Comparison of ENCODE assay signal across 20 mouse cellular contexts in genomic region chr11:118604206-118604605, GRCm38 (mm10).
DNase-seq lines count a peak whose midpoint lies in the region; ATAC-seq lines count a peak whose summit lies in the region.
"Had no signal": no experiment of that assay in that cellular context is flagged by ENCODE, and none has a peak within 500 bp of the region (broad histone marks: within the 10 kb centered on the region; RNA-seq: fewer than 3 reads in every experiment).

No protein-coding gene starts in this region.

- WGBS in hindbrain, embryonic 15.5 days: 39% methylated on average over 6 of the region's 6 CpGs
- WGBS in hindbrain, embryonic 13.5 days: 52% methylated on average over 6 of the region's 6 CpGs
- WGBS in neural tube, embryonic 11.5 days: 76% methylated on average over 6 of the region's 6 CpGs
- WGBS in neural tube, embryonic 15.5 days: 33% methylated on average over 6 of the region's 6 CpGs

- peak; percentile 32 for ATAC-seq in hindbrain, embryonic 15.5 days (ENCODE audit: low FRiP score, low read depth)
- ATAC-seq in hindbrain, embryonic 13.5 days (ENCODE audit: low FRiP score): no peak
- ATAC-seq in neural tube, embryonic 11.5 days (ENCODE audit: insufficient read depth, low FRiP score, low TSS enrichment): no peak
- no peak for ATAC-seq in neural tube, embryonic 15.5 days (ENCODE audit: low FRiP score)
- ATAC-seq: forebrain, embryonic 14.5 days; intestine, postnatal 0 days; lung, postnatal 0 days had no signal

- H3K4me3 ChIP-seq in hindbrain, embryonic 15.5 days: no peak overlapping the region
- H3K4me3 ChIP-seq in hindbrain, embryonic 13.5 days: no peak overlapping the region
- H3K4me3 ChIP-seq in neural tube, embryonic 11.5 days (ENCODE audit: low read depth, low read length): no peak overlapping the region
- no peak overlapping the region for H3K4me3 ChIP-seq in neural tube, embryonic 15.5 days (replicated peaks)
- H3K4me3 ChIP-seq: embryonic facial prominence, embryonic 13.5 days; heart, embryonic 15.5 days; limb, embryonic 15.5 days; liver, embryonic 15.5 days had no signal

- DNase-seq in neural tube, embryonic 11.5 days (ENCODE audit: low spot score): no peak
- DNase-seq in neural tube, embryonic 10.5 days (ENCODE audit: extremely low spot score, low spot score): no peak
- DNase-seq in cerebellum, adult 9-11 months: peak; percentile 68
- DNase-seq in heart, postnatal 14 days: no peak
- no peak for DNase-seq in lung, postnatal 10 days
- DNase-seq: adrenal gland, postnatal 14 days; gastrocnemius, postnatal 36 days had no signal

- no peaks in the 10 kb centered on the region for H3K27me3 ChIP-seq in hindbrain, embryonic 15.5 days
- H3K27me3 ChIP-seq in hindbrain, embryonic 13.5 days: no peaks in the 10 kb centered on the region
- no peaks in the 10 kb centered on the region for H3K27me3 ChIP-seq in neural tube, embryonic 11.5 days (ENCODE audit: control insufficient read depth, insufficient read depth, low read length)
- H3K27me3 ChIP-seq in neural tube, embryonic 15.5 days (replicated peaks): no peaks in the 10 kb centered on the region

- H3K4me1 ChIP-seq in hindbrain, embryonic 15.5 days (replicated peaks): peaks cover 47% of the 10 kb centered on the region
- peaks cover 50% of the 10 kb centered on the region for H3K4me1 ChIP-seq in hindbrain, embryonic 13.5 days (replicated peaks)
- peaks cover 2% of the 10 kb centered on the region; the same call in 1 of the 2 replicates for H3K4me1 ChIP-seq in neural tube, embryonic 11.5 days (ENCODE audit: control insufficient read depth, insufficient read depth, low read length)
- peaks cover 48% of the 10 kb centered on the region for H3K4me1 ChIP-seq in neural tube, embryonic 15.5 days
- H3K4me1 ChIP-seq: embryonic facial prominence, embryonic 13.5 days; heart, embryonic 15.5 days; limb, embryonic 15.5 days; liver, embryonic 15.5 days had no signal

- no peaks in the 10 kb centered on the region for H3K9me3 ChIP-seq in hindbrain, embryonic 15.5 days
- no peaks in the 10 kb centered on the region for H3K9me3 ChIP-seq in hindbrain, embryonic 13.5 days
- H3K9me3 ChIP-seq in neural tube, embryonic 11.5 days (ENCODE audit: control insufficient read depth, low read length): no peaks in the 10 kb centered on the region
- no peaks in the 10 kb centered on the region for H3K9me3 ChIP-seq in neural tube, embryonic 15.5 days (replicated peaks)
- H3K9me3 ChIP-seq: embryonic facial prominence, embryonic 13.5 days; heart, embryonic 15.5 days; limb, embryonic 15.5 days; liver, embryonic 15.5 days had no signal

- intact Hi-C loops in heart, postnatal 14 days (cut with DNase I): no loop called here

- H3K4me2 ChIP-seq in hindbrain, embryonic 15.5 days: no peak overlapping the region
- H3K4me2 ChIP-seq in hindbrain, embryonic 13.5 days: no peak overlapping the region
- H3K4me2 ChIP-seq in neural tube, embryonic 11.5 days (ENCODE audit: low read depth): no peak overlapping the region
- H3K4me2 ChIP-seq in neural tube, embryonic 15.5 days: no peak overlapping the region
- H3K4me2 ChIP-seq: embryonic facial prominence, embryonic 13.5 days; heart, embryonic 15.5 days; limb, embryonic 15.5 days; liver, embryonic 15.5 days had no signal

- no peak overlapping the region for H3K9ac ChIP-seq in hindbrain, embryonic 15.5 days
- H3K9ac ChIP-seq in hindbrain, embryonic 13.5 days: no peak overlapping the region
- H3K9ac ChIP-seq in neural tube, embryonic 11.5 days (ENCODE audit: low read length): no peak overlapping the region
- H3K9ac ChIP-seq in neural tube, embryonic 15.5 days (replicated peaks): no peak overlapping the region
- H3K9ac ChIP-seq: embryonic facial prominence, embryonic 13.5 days; heart, embryonic 15.5 days; limb, embryonic 15.5 days; liver, embryonic 15.5 days had no signal

- H3K36me3 ChIP-seq in hindbrain, embryonic 15.5 days: no peaks in the 10 kb centered on the region
- no peaks in the 10 kb centered on the region for H3K36me3 ChIP-seq in hindbrain, embryonic 13.5 days
- H3K36me3 ChIP-seq in neural tube, embryonic 11.5 days (ENCODE audit: control insufficient read depth, insufficient read depth, low read length): no peaks in the 10 kb centered on the region
- H3K36me3 ChIP-seq in neural tube, embryonic 15.5 days: no peaks in the 10 kb centered on the region
- H3K36me3 ChIP-seq: embryonic facial prominence, embryonic 13.5 days; G1E; heart, embryonic 15.5 days; limb, embryonic 15.5 days; liver, embryonic 15.5 days had no signal

- H3K27ac ChIP-seq in hindbrain, embryonic 15.5 days (replicated peaks): no peak overlapping the region
- no peak overlapping the region; the same call in 1 of the 2 replicates for H3K27ac ChIP-seq in hindbrain, embryonic 13.5 days
- 0 out of 2 replicates have a peak overlapping the region, but pooled peaks have one; percentile 6 for H3K27ac ChIP-seq in neural tube, embryonic 11.5 days (ENCODE audit: low read depth, low read length)
- 0 out of 2 replicates have a peak overlapping the region, but pooled peaks have one; percentile 28 for H3K27ac ChIP-seq in neural tube, embryonic 15.5 days (replicated peaks)
- H3K27ac ChIP-seq: embryonic facial prominence, embryonic 13.5 days; heart, embryonic 15.5 days; kidney, postnatal 0 days; limb, embryonic 15.5 days; liver, embryonic 15.5 days; stomach, postnatal 0 days had no signal

Comparison
In these comparisons a context has a peak if more than half of its experiments do, and no peak if none do; other contexts are left out.
1. H3K27ac ChIP-seq: peak in neural tube, embryonic 11.5 days (single experiment) and neural tube, embryonic 15.5 days (single experiment); none in hindbrain, embryonic 15.5 days (single experiment) and hindbrain, embryonic 13.5 days (single experiment).